Mouse (Mus musculus): Measurements from ENCODE around the gene Ano6. TPM values are rescaled to one million over a fixed set of nuclear protein-coding genes. Genes with fewer than 3 reads are reported as not detected.
A peak's percentile ranks its signal among the peaks of the same experiment; 100 is the strongest.

The Ano6 gene
- polyA plus RNA-seq, 1 experiment from 2014 or later: 23.9 TPM

DNA sequence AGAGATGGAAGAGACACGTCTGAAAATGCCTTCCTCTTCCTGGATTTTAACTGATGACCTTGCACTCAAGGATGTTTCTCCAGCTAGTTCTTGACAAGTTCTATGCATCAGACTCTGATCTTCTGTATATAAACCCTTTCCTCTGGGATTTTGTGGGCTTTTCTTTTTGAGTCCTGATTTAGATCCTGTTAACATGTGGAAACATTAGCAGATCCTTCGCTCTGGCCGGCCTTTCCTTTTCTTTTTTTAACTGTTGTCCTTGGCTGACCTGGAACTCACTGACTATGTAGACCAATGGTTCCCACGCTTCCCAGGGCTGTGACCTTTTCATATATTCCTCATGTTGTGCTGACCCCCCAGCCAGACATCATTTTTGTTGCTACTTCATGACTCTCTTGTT, 45.4 kb downstream of the Ano6 start:
- H3K27ac ChIP-seq (ENCODE audit: low read depth, low read length): peak overlapping the region; percentile 64; the same call in 1 of the 2 replicates
- H3K27me3 ChIP-seq (replicated peaks; ENCODE audit: control insufficient read depth, insufficient read depth, low read length): no peaks in the 10 kb centered on the region
- 55% methylated on average over 4 of the region's 4 CpGs for WGBS
- H3K9me3 ChIP-seq (ENCODE audit: control insufficient read depth): no peaks in the 10 kb centered on the region
- H3K4me2 ChIP-seq (replicated peaks; ENCODE audit: low read depth): 0 out of 2 replicates have a peak overlapping the region, but pooled peaks have one; percentile 3
- TF ChIP-seq CTCF (IDR thresholded peaks at IDR 0.05; ENCODE audit: low read depth): no peak
- no peak overlapping the region for H3K4me3 ChIP-seq (ENCODE audit: low read depth, low read length)
- H3K9ac ChIP-seq (ENCODE audit: low read depth, low read length): no peak overlapping the region
- H3K4me1 ChIP-seq (replicated peaks; ENCODE audit: control insufficient read depth, insufficient read depth, low read length): peaks cover 31% of the 10 kb centered on the region
- ATAC-seq: no peak
- H3K36me3 ChIP-seq (ENCODE audit: control insufficient read depth, insufficient read depth): no peaks in the 10 kb centered on the region

DNA sequence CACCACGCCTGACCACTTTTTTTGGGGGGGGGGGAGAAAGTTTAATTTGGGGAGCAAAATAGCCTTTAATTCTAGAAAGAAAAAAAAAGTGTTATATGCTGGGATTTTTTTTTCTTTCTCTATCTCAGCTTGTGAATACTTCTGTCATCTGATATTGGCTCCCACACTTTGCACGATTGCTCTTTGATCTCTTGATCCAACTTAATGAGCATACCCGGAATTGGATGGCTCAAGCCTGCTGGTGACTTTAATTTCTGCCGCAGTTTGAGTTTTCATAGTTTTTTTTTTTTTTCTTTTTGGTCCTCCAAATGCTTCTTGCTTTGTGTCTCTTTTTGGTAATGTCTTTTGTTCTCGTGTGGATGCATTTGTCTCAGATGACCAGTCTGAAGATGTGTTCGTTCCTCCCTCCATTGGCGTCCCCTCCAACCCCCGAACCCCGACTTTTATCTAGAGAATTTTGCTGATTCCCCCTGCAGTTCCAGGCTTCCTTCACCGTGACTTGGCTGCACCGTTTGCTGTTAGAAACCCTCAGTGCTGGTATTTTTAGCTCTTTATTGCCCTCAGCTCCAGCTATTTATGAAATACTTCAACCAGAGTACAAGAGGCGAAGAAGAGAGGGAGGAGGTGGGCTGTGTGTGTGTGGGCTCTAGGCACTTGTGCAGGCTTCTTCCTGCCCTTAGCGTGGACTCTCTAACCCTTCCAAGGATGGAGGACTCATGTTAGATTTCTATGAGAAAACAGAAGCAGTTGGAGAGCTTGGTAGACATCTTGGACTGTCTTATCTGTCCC, 46.2 kb downstream of the Ano6 start:
- no peak for ATAC-seq
- WGBS: 26% methylated on average over 13 of the region's 13 CpGs
- Histone ChIP-seq H3K27ac (ENCODE audit: low read depth, low read length) (peak overlapping the region; percentile 64; the same call in 1 of the 2 replicates), H3K4me2 (replicated peaks; ENCODE audit: low read depth) (peak overlapping the region; percentile 40), H3K27me3 (replicated peaks; ENCODE audit: control insufficient read depth, insufficient read depth, low read length) (no peaks in the 10 kb centered on the region), H3K9ac (ENCODE audit: low read depth, low read length) (no peak overlapping the region), H3K4me1 (replicated peaks; ENCODE audit: control insufficient read depth, insufficient read depth, low read length) (peaks cover 31% of the 10 kb centered on the region), H3K36me3 (ENCODE audit: control insufficient read depth, insufficient read depth) (no peaks in the 10 kb centered on the region), H3K9me3 (ENCODE audit: control insufficient read depth) (no peaks in the 10 kb centered on the region), H3K4me3 (ENCODE audit: low read depth, low read length) (no peak overlapping the region)
- TF ChIP-seq CTCF (IDR thresholded peaks at IDR 0.05; ENCODE audit: low read depth): no peak

DNA sequence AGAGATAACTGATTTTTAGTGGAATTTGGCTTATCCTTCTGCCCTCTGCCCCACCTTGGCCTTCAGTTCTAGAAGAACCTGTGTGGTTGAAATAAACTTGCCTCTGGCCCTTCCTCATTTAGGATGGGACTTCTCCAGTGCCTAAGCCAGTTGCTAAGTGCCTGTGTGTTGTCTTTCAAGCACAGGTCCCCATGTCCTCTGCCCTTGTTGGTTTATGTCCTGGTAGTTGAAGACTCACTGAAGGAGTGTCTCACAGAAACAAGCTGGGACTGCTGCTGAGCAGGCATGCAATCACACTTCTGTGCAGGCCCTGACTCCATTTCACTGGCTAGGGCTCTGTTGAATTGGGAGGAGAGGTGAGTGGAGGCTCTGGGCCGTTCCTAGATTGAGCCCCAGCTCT, 46.9 kb downstream of the Ano6 start:
- Histone ChIP-seq H3K9ac (ENCODE audit: low read depth, low read length) (no peak overlapping the region), H3K36me3 (ENCODE audit: control insufficient read depth, insufficient read depth) (no peaks in the 10 kb centered on the region), H3K4me1 (replicated peaks; ENCODE audit: control insufficient read depth, insufficient read depth, low read length) (peaks cover 34% of the 10 kb centered on the region), H3K4me2 (replicated peaks; ENCODE audit: low read depth) (no peak overlapping the region), H3K9me3 (ENCODE audit: control insufficient read depth) (no peaks in the 10 kb centered on the region), H3K27me3 (replicated peaks; ENCODE audit: control insufficient read depth, insufficient read depth, low read length) (no peaks in the 10 kb centered on the region), H3K4me3 (ENCODE audit: low read depth, low read length) (no peak overlapping the region), H3K27ac (ENCODE audit: low read depth, low read length) (peak overlapping the region; percentile 64)
- TF ChIP-seq CTCF (IDR thresholded peaks at IDR 0.05; ENCODE audit: low read depth): no peak
- no peak for ATAC-seq
- 38% methylated on average over 1 of the region's 1 CpGs for WGBS

GRCm38 (mm10) chr15:95838171-95839020, 47.8 kb downstream of the Ano6 start:
- no peak overlapping the region for H3K4me3 ChIP-seq (ENCODE audit: low read depth, low read length)

GRCm38 (mm10) chr15:95839789-95840188, 49.1 kb downstream of the Ano6 start:
- Histone ChIP-seq H3K4me3 (ENCODE audit: low read depth, low read length) (no peak overlapping the region), H3K4me1 (replicated peaks; ENCODE audit: control insufficient read depth, insufficient read depth, low read length) (peaks cover 38% of the 10 kb centered on the region), H3K4me2 (replicated peaks; ENCODE audit: low read depth) (no peak overlapping the region), H3K27ac (ENCODE audit: low read depth, low read length) (no peak overlapping the region), H3K36me3 (ENCODE audit: control insufficient read depth, insufficient read depth) (no peaks in the 10 kb centered on the region), H3K9me3 (ENCODE audit: control insufficient read depth) (no peaks in the 10 kb centered on the region), H3K27me3 (replicated peaks; ENCODE audit: control insufficient read depth, insufficient read depth, low read length) (no peaks in the 10 kb centered on the region), H3K9ac (ENCODE audit: low read depth, low read length) (no peak overlapping the region)
- WGBS: 64% methylated on average over 3 of the region's 3 CpGs
- TF ChIP-seq CTCF (IDR thresholded peaks at IDR 0.05; ENCODE audit: low read depth): no peak
- no peak for ATAC-seq

More at GRCm38 (mm10) chr15:95838171-95839020, 47.8 kb downstream of the Ano6 start:
- H3K4me1 ChIP-seq (replicated peaks; ENCODE audit: control insufficient read depth, insufficient read depth, low read length): peaks cover 38% of the 10 kb centered on the region
- no peaks in the 10 kb centered on the region for H3K27me3 ChIP-seq (replicated peaks; ENCODE audit: control insufficient read depth, insufficient read depth, low read length)
- no peaks in the 10 kb centered on the region for H3K9me3 ChIP-seq (ENCODE audit: control insufficient read depth)
- 31% methylated on average over 11 of the region's 11 CpGs for WGBS
- H3K9ac ChIP-seq (ENCODE audit: low read depth, low read length): no peak overlapping the region
- peak; percentile 77 for ATAC-seq
- peak overlapping the region; percentile 48 for H3K4me2 ChIP-seq (replicated peaks; ENCODE audit: low read depth)
- H3K36me3 ChIP-seq (ENCODE audit: control insufficient read depth, insufficient read depth): no peaks in the 10 kb centered on the region
- TF ChIP-seq CTCF (IDR thresholded peaks at IDR 0.05; ENCODE audit: low read depth): no peak
- peak overlapping the region; percentile 68 for H3K27ac ChIP-seq (ENCODE audit: low read depth, low read length)

Data from intestine, postnatal 0 days (tissue).